Mouse (Mus musculus): ENCODE measurements at regions not wholly inside any gene's neighbourhood (a gene's known extent, or its start where the extent isn't known, plus 50 kb on each side); places are given as distances from the start of the nearest gene placed in this dataset.

- ChIA-PET CTCF (interaction anchor here (0.7 to 3.6 kb wide), 11 partner anchors 10 to 305 kb away, joined by 3 to 16 read pairs (median 3); no protein-coding TSS in a partner anchor), POLR2A (interaction anchor here (0.6 to 0.7 kb wide), 2 partner anchors 126 to 504 kb away, joined by 3 read pairs; no protein-coding TSS in a partner anchor)
- peak; percentile 77 for ATAC-seq
- no peak for TF ChIP-seq CTCF (IDR thresholded peaks at IDR 0.05)
- no peaks in the 10 kb centered on the region for H3K27me3 ChIP-seq
- in situ Hi-C loops (cut with MboI; ENCODE audit: low pct_unique_long_range_greater_than_20kb): no loop called here
- no peak for DNase-seq (ENCODE audit: low read depth, low spot score)
Observed at GRCm38 (mm10) chr2:128428154-128428553, 162.9 kb upstream of the Spdye4c start.

GRCm38 (mm10) chr2:128428651-128429633 lies 162.1 kb upstream of the Spdye4c start:
- ATAC-seq (peak; percentile 70), DNase-seq (ENCODE audit: low read depth, low spot score) (no peak)
- TF ChIP-seq CTCF (IDR thresholded peaks at IDR 0.05): no peak
- ChIA-PET CTCF (interaction anchor here (0.7 to 3.6 kb wide), 12 partner anchors 10 to 306 kb away, joined by 3 to 16 read pairs (median 3); no protein-coding TSS in a partner anchor), POLR2A (interaction anchor here (0.7 to 1.5 kb wide), 4 partner anchors 18 to 373 kb away, joined by 3 to 5 read pairs (median 4); no protein-coding TSS in a partner anchor)
- H3K27me3 ChIP-seq: no peaks in the 10 kb centered on the region
- in situ Hi-C loops (cut with MboI; ENCODE audit: low pct_unique_long_range_greater_than_20kb): no loop called here

GRCm38 (mm10) chr2:128429786-128430185 lies 161.2 kb upstream of the Spdye4c start:
- ATAC-seq (no peak), DNase-seq (ENCODE audit: low read depth, low spot score) (no peak)
- CTCF ChIA-PET: interaction anchor here (1.0 to 3.6 kb wide), 2 partner anchors 13 to 143 kb away, joined by 4 to 16 read pairs; no protein-coding TSS in a partner anchor
- no peak for TF ChIP-seq CTCF (IDR thresholded peaks at IDR 0.05)
- H3K27me3 ChIP-seq: no peaks in the 10 kb centered on the region
- in situ Hi-C loops (cut with MboI; ENCODE audit: low pct_unique_long_range_greater_than_20kb): loop anchor here (10.0 kb wide), 1 partner anchor 115 kb away; no protein-coding TSS in a partner anchor
- POLR2A ChIA-PET: interaction anchor here (0.7 to 1.5 kb wide), 2 partner anchors 17 to 29 kb away, joined by 3 to 4 read pairs; no protein-coding TSS in a partner anchor

- no peak for DNase-seq (ENCODE audit: low read depth, low spot score)
- CTCF ChIA-PET: interaction anchor here (3.6 kb wide), 1 partner anchor 12 kb away, joined by 16 read pairs; no protein-coding TSS in a partner anchor
Observed at GRCm38 (mm10) chr2:128430776-128431291, 160.2 kb upstream of the Spdye4c start.

GRCm38 (mm10) chr2:128431751-128432150 lies 159.3 kb upstream of the Spdye4c start:
- ATAC-seq: no peak
- H3K27me3 ChIP-seq: no peaks in the 10 kb centered on the region
- ChIA-PET CTCF (no interaction called here), POLR2A (interaction anchor here (0.6 kb wide), 1 partner anchor 125 kb away, joined by 3 read pairs; no protein-coding TSS in a partner anchor)
- in situ Hi-C loops (cut with MboI; ENCODE audit: low pct_unique_long_range_greater_than_20kb): loop anchor here (10.0 kb wide), 1 partner anchor 113 kb away; no protein-coding TSS in a partner anchor
- DNase-seq (ENCODE audit: low read depth, low spot score): no peak
- no peak for TF ChIP-seq CTCF (IDR thresholded peaks at IDR 0.05)

More at GRCm38 (mm10) chr2:128430776-128431291, 160.2 kb upstream of the Spdye4c start:
- H3K27me3 ChIP-seq: no peaks in the 10 kb centered on the region
- POLR2A ChIA-PET: interaction anchor here (0.7 kb wide), 1 partner anchor 10 kb away, joined by 3 read pairs; no protein-coding TSS in a partner anchor
- in situ Hi-C loops (cut with MboI; ENCODE audit: low pct_unique_long_range_greater_than_20kb): loop anchor here (10.0 kb wide), 1 partner anchor 114 kb away; no protein-coding TSS in a partner anchor
- no peak for ATAC-seq
- no peak for TF ChIP-seq CTCF (IDR thresholded peaks at IDR 0.05)

GRCm38 (mm10) chr2:128432741-128433140 lies 158.3 kb upstream of the Spdye4c start:
- no peak for TF ChIP-seq CTCF (IDR thresholded peaks at IDR 0.05)
- CTCF ChIA-PET: no interaction called here
- no peaks in the 10 kb centered on the region for H3K27me3 ChIP-seq
- DNase-seq (ENCODE audit: low read depth, low spot score) (no peak), ATAC-seq (no peak)
- in situ Hi-C loops (cut with MboI; ENCODE audit: low pct_unique_long_range_greater_than_20kb): loop anchor here (10.0 kb wide), 1 partner anchor 112 kb away; no protein-coding TSS in a partner anchor
- POLR2A ChIA-PET: no interaction called here

- H3K27me3 ChIP-seq: no peaks in the 10 kb centered on the region
- ChIA-PET CTCF (no interaction called here), POLR2A (no interaction called here)
- in situ Hi-C loops (cut with MboI; ENCODE audit: low pct_unique_long_range_greater_than_20kb): loop anchor here (10.0 kb wide), 1 partner anchor 111 kb away; no protein-coding TSS in a partner anchor
- DNase-seq (ENCODE audit: low read depth, low spot score): no peak
- no peak for ATAC-seq
- TF ChIP-seq CTCF (IDR thresholded peaks at IDR 0.05): no peak
Observed at GRCm38 (mm10) chr2:128433553-128434081, 157.4 kb upstream of the Spdye4c start.

GRCm38 (mm10) chr2:128434200-128434977 lies 156.6 kb upstream of the Spdye4c start:
- no peak for ATAC-seq

GRCm38 (mm10) chr2:128436378-128436777 lies 154.6 kb upstream of the Spdye4c start:
- no peaks in the 10 kb centered on the region for H3K27me3 ChIP-seq
- in situ Hi-C loops (cut with MboI; ENCODE audit: low pct_unique_long_range_greater_than_20kb): loop anchor here (10.0 kb wide), 1 partner anchor 108 kb away; no protein-coding TSS in a partner anchor
- DNase-seq (ENCODE audit: low read depth, low spot score) (no peak), ATAC-seq (no peak)
- TF ChIP-seq CTCF (IDR thresholded peaks at IDR 0.05): no peak
- ChIA-PET CTCF (no interaction called here), POLR2A (no interaction called here)

More at GRCm38 (mm10) chr2:128434200-128434977, 156.6 kb upstream of the Spdye4c start:
- no peak for DNase-seq (ENCODE audit: low read depth, low spot score)
- TF ChIP-seq CTCF (IDR thresholded peaks at IDR 0.05): no peak
- CTCF ChIA-PET: no interaction called here
- POLR2A ChIA-PET: no interaction called here
- H3K27me3 ChIP-seq: no peaks in the 10 kb centered on the region
- in situ Hi-C loops (cut with MboI; ENCODE audit: low pct_unique_long_range_greater_than_20kb): loop anchor here (10.0 kb wide), 1 partner anchor 110 kb away; no protein-coding TSS in a partner anchor
